Mouse (Mus musculus): ENCODE data around the gene Rab11b. TPM values are rescaled to one million over a fixed set of nuclear protein-coding genes. Genes with fewer than 3 reads are reported as not detected.
A peak's percentile ranks its signal among the peaks of the same experiment; 100 is the strongest.

Gene Rab11b
- polyA plus RNA-seq, 1 experiment from 2014 or later = 469 TPM

DNA sequence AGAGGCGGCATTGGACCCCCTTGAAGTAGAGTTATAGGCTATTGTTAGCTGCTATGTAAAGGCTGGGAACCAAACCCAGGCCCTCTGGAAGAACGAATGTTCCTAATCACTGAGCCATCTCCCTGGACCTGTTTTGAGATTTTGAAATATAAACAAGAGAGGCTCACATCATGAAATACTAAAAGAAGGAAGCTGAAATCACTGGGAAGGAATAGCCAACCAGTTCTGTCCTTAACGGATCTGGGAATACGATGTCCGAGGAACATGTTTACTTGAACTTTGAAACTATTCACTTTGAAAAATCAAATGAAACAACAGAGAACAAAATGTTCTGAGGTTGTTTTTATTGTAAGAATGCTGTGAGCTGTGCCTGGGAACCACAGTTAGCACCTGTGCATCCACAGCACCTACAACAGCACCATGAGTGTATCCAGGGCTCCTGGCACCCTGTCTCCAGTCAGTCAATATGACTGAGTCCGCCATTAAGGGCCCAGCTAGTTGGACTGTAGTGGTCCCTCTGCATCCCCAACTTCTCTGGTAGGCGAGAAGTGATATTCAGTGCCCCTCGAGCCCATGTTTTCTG, 14.3 kb upstream of the Rab11b start:
- Histone ChIP-seq H3K4me1 (replicated peaks; ENCODE audit: control insufficient read depth, insufficient read depth, low read length) (peaks cover 12% of the 10 kb centered on the region), H3K9ac (replicated peaks; ENCODE audit: low read depth, low read length) (no peak overlapping the region), H3K4me2 (ENCODE audit: low read length) (no peak overlapping the region), H3K27me3 (replicated peaks; ENCODE audit: control insufficient read depth, insufficient read depth, low read length) (no peaks in the 10 kb centered on the region), H3K27ac (ENCODE audit: low read length) (no peak overlapping the region), H3K9me3 (ENCODE audit: control insufficient read depth, low read length) (no peaks in the 10 kb centered on the region), H3K4me3 (replicated peaks; ENCODE audit: low read length) (no peak overlapping the region), H3K36me3 (ENCODE audit: control insufficient read depth, insufficient read depth) (no peaks in the 10 kb centered on the region)
- 90% methylated on average over 8 of the region's 8 CpGs for WGBS
- no peak for ATAC-seq

- H3K27ac ChIP-seq (ENCODE audit: low read length) = no peak overlapping the region
- peaks cover 5% of the 10 kb centered on the region for H3K4me1 ChIP-seq (replicated peaks; ENCODE audit: control insufficient read depth, insufficient read depth, low read length)
- no peak overlapping the region for H3K4me2 ChIP-seq (ENCODE audit: low read length)
- H3K36me3 ChIP-seq (ENCODE audit: control insufficient read depth, insufficient read depth) = no peaks in the 10 kb centered on the region
- H3K27me3 ChIP-seq (replicated peaks; ENCODE audit: control insufficient read depth, insufficient read depth, low read length) = no peaks in the 10 kb centered on the region
- ATAC-seq = no peak
- H3K4me3 ChIP-seq (replicated peaks; ENCODE audit: low read length) = no peak overlapping the region
- no peak overlapping the region for H3K9ac ChIP-seq (replicated peaks; ENCODE audit: low read depth, low read length)
- WGBS = 93% methylated on average over 6 of the region's 6 CpGs
- no peaks in the 10 kb centered on the region for H3K9me3 ChIP-seq (ENCODE audit: control insufficient read depth, low read length)
These were observed 13.7 kb upstream of the Rab11b start for GRCm38 (mm10) chr17:33773871-33774572.

- no peak for ATAC-seq
- no peak overlapping the region for H3K9ac ChIP-seq (replicated peaks; ENCODE audit: low read depth, low read length)
- no peak overlapping the region for H3K27ac ChIP-seq (ENCODE audit: low read length)
- no peaks in the 10 kb centered on the region; the same call in 1 of the 2 replicates for H3K4me1 ChIP-seq (replicated peaks; ENCODE audit: control insufficient read depth, insufficient read depth, low read length)
- H3K4me3 ChIP-seq (replicated peaks; ENCODE audit: low read length) = no peak overlapping the region
- 83% methylated on average over 6 of the region's 6 CpGs for WGBS
- no peaks in the 10 kb centered on the region for H3K27me3 ChIP-seq (replicated peaks; ENCODE audit: control insufficient read depth, insufficient read depth, low read length)
- H3K36me3 ChIP-seq (ENCODE audit: control insufficient read depth, insufficient read depth) = no peaks in the 10 kb centered on the region
- no peaks in the 10 kb centered on the region for H3K9me3 ChIP-seq (ENCODE audit: control insufficient read depth, low read length)
- no peak overlapping the region for H3K4me2 ChIP-seq (ENCODE audit: low read length)
These were observed 13.1 kb upstream of the Rab11b start for GRCm38 (mm10) chr17:33773426-33773825.

GRCm38 (mm10) chr17:33771617-33772016, 11.3 kb upstream of the Rab11b start:
- whole genome bisulfite sequencing = 93% methylated on average over 4 of the region's 4 CpGs
- ATAC-seq = no peak
- no peak overlapping the region for H3K4me3 ChIP-seq (replicated peaks; ENCODE audit: low read length)

GRCm38 (mm10) chr17:33766389-33766788, 6.1 kb upstream of the Rab11b start:
- Histone ChIP-seq H3K27me3 (replicated peaks; ENCODE audit: control insufficient read depth, insufficient read depth, low read length) (no peaks in the 10 kb centered on the region), H3K36me3 (ENCODE audit: control insufficient read depth, insufficient read depth) (no peaks in the 10 kb centered on the region), H3K9ac (replicated peaks; ENCODE audit: low read depth, low read length) (no peak overlapping the region), H3K4me1 (replicated peaks; ENCODE audit: control insufficient read depth, insufficient read depth, low read length) (no peaks in the 10 kb centered on the region), H3K4me3 (replicated peaks; ENCODE audit: low read length) (no peak overlapping the region), H3K27ac (ENCODE audit: low read length) (no peak overlapping the region), H3K9me3 (ENCODE audit: control insufficient read depth, low read length) (no peaks in the 10 kb centered on the region), H3K4me2 (ENCODE audit: low read length) (no peak overlapping the region)
- WGBS = 78% methylated on average over 3 of the region's 3 CpGs
- ATAC-seq = no peak

More at GRCm38 (mm10) chr17:33771617-33772016, 11.3 kb upstream of the Rab11b start:
- H3K36me3 ChIP-seq (ENCODE audit: control insufficient read depth, insufficient read depth) = no peaks in the 10 kb centered on the region
- no peak overlapping the region for H3K27ac ChIP-seq (ENCODE audit: low read length)
- no peak overlapping the region for H3K4me2 ChIP-seq (ENCODE audit: low read length)
- no peaks in the 10 kb centered on the region for H3K27me3 ChIP-seq (replicated peaks; ENCODE audit: control insufficient read depth, insufficient read depth, low read length)
- no peak overlapping the region for H3K9ac ChIP-seq (replicated peaks; ENCODE audit: low read depth, low read length)
- no peaks in the 10 kb centered on the region for H3K4me1 ChIP-seq (replicated peaks; ENCODE audit: control insufficient read depth, insufficient read depth, low read length)
- H3K9me3 ChIP-seq (ENCODE audit: control insufficient read depth, low read length) = no peaks in the 10 kb centered on the region

- H3K9ac ChIP-seq (replicated peaks; ENCODE audit: low read depth, low read length) = peak overlapping the region; percentile 96
- H3K9me3 ChIP-seq (ENCODE audit: control insufficient read depth, low read length) = no peaks in the 10 kb centered on the region
- peak overlapping the region; percentile 99 for H3K27ac ChIP-seq (ENCODE audit: low read length)
- WGBS = under 1% methylated on average over 37 of the region's 38 CpGs
- no peaks in the 10 kb centered on the region for H3K36me3 ChIP-seq (ENCODE audit: control insufficient read depth, insufficient read depth)
- peak; percentile 70 for ATAC-seq
- peak overlapping the region; percentile 90 for H3K4me2 ChIP-seq (ENCODE audit: low read length)
- H3K4me1 ChIP-seq (replicated peaks; ENCODE audit: control insufficient read depth, insufficient read depth, low read length) = peaks cover 47% of the 10 kb centered on the region
- H3K27me3 ChIP-seq (replicated peaks; ENCODE audit: control insufficient read depth, insufficient read depth, low read length) = no peaks in the 10 kb centered on the region
- H3K4me3 ChIP-seq (replicated peaks; ENCODE audit: low read length) = peak overlapping the region; percentile 86
These were observed 519 bp downstream of the Rab11b start for GRCm38 (mm10) chr17:33759767-33760254.

- no peak overlapping the region for H3K4me3 ChIP-seq (replicated peaks; ENCODE audit: low read length)
- H3K4me1 ChIP-seq (replicated peaks; ENCODE audit: control insufficient read depth, insufficient read depth, low read length) = peaks cover 51% of the 10 kb centered on the region
- H3K36me3 ChIP-seq (ENCODE audit: control insufficient read depth, insufficient read depth) = no peaks in the 10 kb centered on the region
- no peaks in the 10 kb centered on the region for H3K27me3 ChIP-seq (replicated peaks; ENCODE audit: control insufficient read depth, insufficient read depth, low read length)
- H3K9ac ChIP-seq (replicated peaks; ENCODE audit: low read depth, low read length) = no peak overlapping the region
- H3K27ac ChIP-seq (ENCODE audit: low read length) = no peak overlapping the region
- no peak for ATAC-seq
- no peaks in the 10 kb centered on the region for H3K9me3 ChIP-seq (ENCODE audit: control insufficient read depth, low read length)
- 72% methylated on average over 4 of the region's 4 CpGs for WGBS
- no peak overlapping the region for H3K4me2 ChIP-seq (ENCODE audit: low read length)
These were observed 3.1 kb downstream of the Rab11b start for GRCm38 (mm10) chr17:33757231-33757630.

GRCm38 (mm10) chr17:33756108-33756790, 4.1 kb downstream of the Rab11b start:
- H3K27ac ChIP-seq (ENCODE audit: low read length) = no peak overlapping the region
- H3K4me1 ChIP-seq (replicated peaks; ENCODE audit: control insufficient read depth, insufficient read depth, low read length) = peaks cover 51% of the 10 kb centered on the region
- no peak overlapping the region for H3K9ac ChIP-seq (replicated peaks; ENCODE audit: low read depth, low read length)
- H3K9me3 ChIP-seq (ENCODE audit: control insufficient read depth, low read length) = no peaks in the 10 kb centered on the region
- WGBS = 85% methylated on average over 3 of the region's 3 CpGs
- H3K36me3 ChIP-seq (ENCODE audit: control insufficient read depth, insufficient read depth) = no peaks in the 10 kb centered on the region
- no peaks in the 10 kb centered on the region for H3K27me3 ChIP-seq (replicated peaks; ENCODE audit: control insufficient read depth, insufficient read depth, low read length)
- H3K4me2 ChIP-seq (ENCODE audit: low read length) = no peak overlapping the region
- H3K4me3 ChIP-seq (replicated peaks; ENCODE audit: low read length) = no peak overlapping the region
- no peak for ATAC-seq

DNA sequence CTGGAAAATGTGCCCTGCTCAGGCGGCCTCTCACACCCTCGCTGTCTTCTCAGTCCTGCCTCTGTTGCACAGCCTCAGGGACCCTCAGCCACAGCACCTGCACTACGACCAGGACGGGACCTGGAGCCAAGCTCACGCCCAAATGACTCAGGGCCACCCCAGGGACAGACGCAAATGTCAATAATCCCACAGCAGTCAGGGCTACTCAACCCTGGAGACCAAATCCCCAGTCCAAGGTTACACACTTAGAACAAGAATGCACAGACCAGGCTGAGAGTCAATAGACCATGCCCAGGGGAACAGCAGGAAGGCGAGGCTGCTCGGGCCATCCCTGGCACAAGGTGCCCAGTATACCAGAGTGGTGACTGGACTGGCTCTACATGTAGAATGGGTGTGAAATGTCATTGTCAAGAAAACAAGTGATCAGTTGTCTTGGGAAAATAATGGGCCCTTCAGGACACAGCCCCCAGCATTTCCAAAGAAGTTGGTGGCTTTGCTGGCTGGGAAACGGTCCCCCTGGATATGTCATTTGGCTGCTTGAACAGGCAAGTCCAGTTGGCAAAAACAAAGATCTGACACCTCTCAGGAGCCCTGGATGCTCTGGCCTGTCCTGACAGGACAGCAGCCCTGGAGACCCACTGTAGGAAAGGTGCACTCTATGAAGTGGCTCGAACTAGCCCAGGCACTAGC, 4.8 kb downstream of the Rab11b start:
- Histone ChIP-seq H3K4me1 (replicated peaks; ENCODE audit: control insufficient read depth, insufficient read depth, low read length) (peaks cover 48% of the 10 kb centered on the region), H3K4me2 (ENCODE audit: low read length) (no peak overlapping the region), H3K27ac (ENCODE audit: low read length) (no peak overlapping the region), H3K36me3 (ENCODE audit: control insufficient read depth, insufficient read depth) (no peaks in the 10 kb centered on the region), H3K9ac (replicated peaks; ENCODE audit: low read depth, low read length) (no peak overlapping the region), H3K4me3 (replicated peaks; ENCODE audit: low read length) (no peak overlapping the region), H3K27me3 (replicated peaks; ENCODE audit: control insufficient read depth, insufficient read depth, low read length) (no peaks in the 10 kb centered on the region), H3K9me3 (ENCODE audit: control insufficient read depth, low read length) (no peaks in the 10 kb centered on the region)
- 85% methylated on average over 10 of the region's 10 CpGs for WGBS
- no peak for ATAC-seq
